Mouse (Mus musculus) kidney, adult 2 months (tissue): ENCODE measurements at regions not wholly inside any gene's neighbourhood (a gene's known extent, or its start where the extent isn't known, plus 50 kb on each side); places are given as distances from the start of the nearest gene placed in this dataset.

Source experiments
- CTCF ChIP-seq: fragments of 200-500 bp; conservative IDR thresholded peaks from 2 replicates; pipeline ENCODE4 v1.5.1; 2011; ENCODE audit warnings: low read depth, mild to moderate bottlenecking, control low read depth, low read length, moderate library complexity, mixed read lengths; ENCODE audit not compliant: insufficient read depth, insufficient read length
- POLR2A ChIP-seq: fragments of 200-500 bp; IDR thresholded peaks from one replicate; pipeline ENCODE4 v1.6.1; 2011; ENCODE audit warnings: low read depth, low read length, control low read depth

- no peak for TF ChIP-seq POLR2A
- no peak for TF ChIP-seq CTCF
Measured at GRCm38 (mm10) chr4:45720352-45720751, 78.5 kb upstream of the Aldh1b1 start.
